Mouse (Mus musculus) brain, embryonic 14.5 days (tissue): ENCODE measurements around the gene Pum1.

Source experiments
- CTCF ChIP-seq: fragments of 200-500 bp; IDR thresholded peaks from 2 replicates; pipeline ENCODE4 v1.5.1; 2012; ENCODE audit warnings: inconsistent platforms, mild to moderate bottlenecking, moderate library complexity, borderline replicate concordance; ENCODE audit not compliant: insufficient read depth, insufficient read length; ENCODE audit errors: extremely low read depth
- POLR2A ChIP-seq: fragments of 200-500 bp; IDR thresholded peaks from 2 replicates; pipeline ENCODE4 v1.6.1; 2012; ENCODE audit warnings: mild to moderate bottlenecking, inconsistent platforms, borderline replicate concordance; ENCODE audit not compliant: poor library complexity, insufficient read depth, insufficient read length, severe bottlenecking; ENCODE audit errors: extremely low read depth

DNA sequence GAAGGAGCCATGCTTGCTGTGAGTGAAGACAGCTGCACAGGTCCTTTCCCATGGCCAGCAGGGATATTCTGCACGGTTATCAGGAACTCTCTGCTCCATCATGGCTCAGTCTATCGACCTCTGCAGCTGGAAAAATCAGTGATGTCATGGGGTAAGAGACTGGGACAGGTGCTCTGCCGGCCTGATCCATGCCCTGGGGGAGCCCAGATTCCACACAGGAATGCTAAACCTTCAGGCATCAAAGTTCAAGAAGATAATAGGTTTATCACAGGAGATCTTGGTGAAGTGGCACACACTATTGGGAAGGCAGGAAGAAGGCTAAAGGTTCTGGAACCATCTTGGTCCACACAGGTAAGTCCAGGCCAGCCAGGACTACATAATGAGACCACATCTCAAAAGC, 26.4 kb upstream of the Pum1 start:
- TF ChIP-seq POLR2A: no peak
- no peak for TF ChIP-seq CTCF
